Mouse (Mus musculus) midbrain, postnatal 0 days (tissue): ENCODE results near the gene Dhdds. TPM values are rescaled to one million over a fixed set of nuclear protein-coding genes. Genes with fewer than 3 reads are reported as not detected.
A peak's percentile ranks its signal among the peaks of the same experiment; 100 is the strongest.
"Not testable (repeated sequence)": the region's sequence is repeated elsewhere in the genome, so short reads cannot be mapped to it uniquely, and the experiment has no call there.

Source experiments
- ATAC-seq: fragments of 200-750 bp; cut with Nextera tagmentation; 2 replicates; pipeline ENCODE4 v1.8.0; 2017; ENCODE audit warnings: moderate number of reproducible peaks, mild to moderate bottlenecking, moderate TSS enrichment, moderate library complexity; ENCODE audit not compliant: low FRiP score
- DNase-seq: peaks from one replicate; pipeline ENCODE4 v3.0.0-alpha.2; 2015; ENCODE audit warnings: low spot score
- H3K27ac ChIP-seq: fragments of 300-500 bp; sonication (generic); 2 replicates; pipeline ENCODE4 v1.5.1; 2014; ENCODE audit warnings: low read depth, mild to moderate bottlenecking, low read length, mixed read lengths
- H3K27me3 ChIP-seq: fragments of 300-500 bp; sonication (generic); 2 replicates; pipeline ENCODE4 v1.6.1; 2014; ENCODE audit warnings: low read length, control low read depth, mixed read lengths; ENCODE audit not compliant: insufficient read depth
- H3K36me3 ChIP-seq: fragments of 300-500 bp; sonication (generic); 2 replicates; pipeline ENCODE4 v1.6.1; 2014; ENCODE audit warnings: low read length, control low read depth, mixed read lengths; ENCODE audit not compliant: insufficient read depth
- H3K4me1 ChIP-seq: fragments of 300-500 bp; sonication (generic); 2 replicates; pipeline ENCODE4 v1.6.1; 2014; ENCODE audit warnings: mild to moderate bottlenecking, control low read depth, antibody characterized with exemption, low read length, mixed read lengths; ENCODE audit not compliant: insufficient read depth
- H3K4me2 ChIP-seq: fragments of 300-500 bp; sonication (generic); 2 replicates; pipeline ENCODE4 v1.6.1; 2014; ENCODE audit warnings: low read depth, mild to moderate bottlenecking, low read length, mixed read lengths; ENCODE audit not compliant: poor library complexity, severe bottlenecking
- H3K4me3 ChIP-seq: fragments of 300-500 bp; sonication (generic); 2 replicates; pipeline ENCODE4 v1.5.1; 2014; ENCODE audit warnings: low read depth, mild to moderate bottlenecking, low read length, moderate library complexity
- H3K9ac ChIP-seq: fragments of 300-500 bp; sonication (generic); replicated peaks from 2 replicates; pipeline ENCODE4 v1.6.1; 2014; ENCODE audit warnings: mild to moderate bottlenecking, low read length, moderate library complexity, mixed read lengths; ENCODE audit not compliant: poor library complexity, severe bottlenecking
- H3K9me3 ChIP-seq: fragments of 300-500 bp; sonication (generic); 2 replicates; pipeline ENCODE4 v1.6.1; 2016; ENCODE audit warnings: low read length, control low read depth
- CTCF ChIP-seq: IDR thresholded peaks from 2 replicates; pipeline ENCODE4 v1.5.1; 2016; ENCODE audit warnings: antibody characterized with exemption, mild to moderate bottlenecking
- WGBS: fragments of 180-500 bp; shearing (Covaris S2); extraction: QIAGEN DNeasy Blood & Tissue Kit; methylation state at CpG from one replicate; pipeline ENCODE4 v1.1.7; 2014; 5-methylcytosine and 5-hydroxymethylcytosine counted together
- polyA plus RNA-seq: library from polyadenylated mRNA; unstranded; fragments of >200 nt; fragmentation: Nextera tagmentation; extraction: Ambion mirVana; gene quantifications from 2 replicates; pipeline ENCODE4 v1.2.1, GENCODE M21; 2015
- total RNA-seq: library from RNA; depleted of rRNA; stranded (reverse); fragments of >200 nt; gene quantifications from 2 replicates; pipeline ENCODE4 v1.2.3, GENCODE M21; 2014

Dhdds gene
- total and polyA plus RNA-seq, 2 experiments from 2014 or later, result 38.3 to 46.2 TPM

- H3K36me3 ChIP-seq, result peaks cover 41% of the 10 kb centered on the region
- no peak overlapping the region for H3K9ac ChIP-seq
- H3K27me3 ChIP-seq, result no peaks in the 10 kb centered on the region
- TF ChIP-seq CTCF, result no peak
- ATAC-seq, result no peak
- H3K4me3 ChIP-seq, result no peak overlapping the region
- 93% methylated on average over 8 of the region's 8 CpGs for WGBS
- no peaks in the 10 kb centered on the region for H3K9me3 ChIP-seq
- H3K4me1 ChIP-seq, result no peaks in the 10 kb centered on the region
- no peak for DNase-seq
- H3K27ac ChIP-seq, result no peak overlapping the region
- no peak overlapping the region for H3K4me2 ChIP-seq
Measured at GRCm38 (mm10) chr4:133994697-133995096, 6.0 kb downstream of the Dhdds start.

GRCm38 (mm10) chr4:133991087-133991660 is 9.5 kb downstream of the Dhdds start:
- Histone ChIP-seq H3K9ac (no peak overlapping the region), H3K27me3 (no peaks in the 10 kb centered on the region), H3K4me3 (no peak overlapping the region), H3K9me3 (no peaks in the 10 kb centered on the region), H3K4me1 (no peaks in the 10 kb centered on the region), H3K27ac (no peak overlapping the region), H3K36me3 (peaks cover 47% of the 10 kb centered on the region), H3K4me2 (no peak overlapping the region)
- DNase-seq (no peak), ATAC-seq (no peak)
- 92% methylated on average over 13 of the region's 13 CpGs for WGBS
- TF ChIP-seq CTCF, result no peak

GRCm38 (mm10) chr4:133990035-133990434 is 10.7 kb downstream of the Dhdds start:
- WGBS, result 55% methylated on average over 4 of the region's 4 CpGs
- peak; percentile 55 for TF ChIP-seq CTCF
- Histone ChIP-seq H3K27ac (no peak overlapping the region), H3K4me3 (no peak overlapping the region), H3K9me3 (no peaks in the 10 kb centered on the region), H3K27me3 (no peaks in the 10 kb centered on the region), H3K4me1 (no peaks in the 10 kb centered on the region), H3K9ac (no peak overlapping the region), H3K36me3 (peaks cover 47% of the 10 kb centered on the region), H3K4me2 (no peak overlapping the region)
- ATAC-seq (no peak), DNase-seq (peak; percentile 16)

- not testable (repeated sequence) for DNase-seq, H3K4me2 ChIP-seq, ATAC-seq, H3K9me3 ChIP-seq, H3K4me3 ChIP-seq, H3K27ac ChIP-seq, H3K9ac ChIP-seq, H3K4me1 ChIP-seq, H3K27me3 ChIP-seq
- 93% methylated on average over 8 of the region's 8 CpGs for WGBS
- H3K36me3 ChIP-seq, result peaks cover 34% of the 10 kb centered on the region
Measured at GRCm38 (mm10) chr4:133988289-133988688, 12.4 kb downstream of the Dhdds start.

GRCm38 (mm10) chr4:133982936-133983335 is 17.8 kb downstream of the Dhdds start:
- no peak for TF ChIP-seq CTCF

GRCm38 (mm10) chr4:133980496-133980895 is 20.2 kb downstream of the Dhdds start:
- ATAC-seq, result no peak
- no peaks in the 10 kb centered on the region for H3K9me3 ChIP-seq
- no peak overlapping the region for H3K4me2 ChIP-seq
- no peak overlapping the region for H3K9ac ChIP-seq
- peaks cover 34% of the 10 kb centered on the region for H3K36me3 ChIP-seq
- no peak for TF ChIP-seq CTCF
- H3K4me3 ChIP-seq, result no peak overlapping the region
- no peak overlapping the region for H3K27ac ChIP-seq
- DNase-seq, result no peak
- 86% methylated on average over 5 of the region's 5 CpGs for WGBS
- H3K27me3 ChIP-seq, result no peaks in the 10 kb centered on the region
- no peaks in the 10 kb centered on the region for H3K4me1 ChIP-seq

More at GRCm38 (mm10) chr4:133982936-133983335, 17.8 kb downstream of the Dhdds start:
- Histone ChIP-seq H3K4me2 (no peak overlapping the region), H3K9ac (no peak overlapping the region), H3K27ac (no peak overlapping the region), H3K9me3 (no peaks in the 10 kb centered on the region), H3K4me3 (no peak overlapping the region), H3K4me1 (no peaks in the 10 kb centered on the region), H3K36me3 (peaks cover 35% of the 10 kb centered on the region), H3K27me3 (no peaks in the 10 kb centered on the region)
- WGBS, result 81% methylated on average over 13 of the region's 13 CpGs
- DNase-seq (no peak), ATAC-seq (no peak)
